Mouse (Mus musculus) duodenum, adult 2 months (tissue): Measurements from ENCODE around the gene Abl1. TPM values are rescaled to one million over a fixed set of nuclear protein-coding genes. Genes with fewer than 3 reads are reported as not detected.

Experiments
- polyA plus RNA-seq: library from polyadenylated mRNA; depleted of rRNA; stranded (reverse); fragments of >200 nt; gene quantifications from 2 replicates; pipeline ENCODE4 v1.2.3, GENCODE M21; 2012; ENCODE audit warnings: low replicate concordance; rRNA removed

Gene Abl1
- polyA plus RNA-seq = 39.1 and 39.6 TPM in 2 replicates

GRCm38 (mm10) chr2:31688074-31688925 lies at the start of gene Abl1:
Gene Abl1, plus strand, starts transcription at chr2:31688376.

DNA sequence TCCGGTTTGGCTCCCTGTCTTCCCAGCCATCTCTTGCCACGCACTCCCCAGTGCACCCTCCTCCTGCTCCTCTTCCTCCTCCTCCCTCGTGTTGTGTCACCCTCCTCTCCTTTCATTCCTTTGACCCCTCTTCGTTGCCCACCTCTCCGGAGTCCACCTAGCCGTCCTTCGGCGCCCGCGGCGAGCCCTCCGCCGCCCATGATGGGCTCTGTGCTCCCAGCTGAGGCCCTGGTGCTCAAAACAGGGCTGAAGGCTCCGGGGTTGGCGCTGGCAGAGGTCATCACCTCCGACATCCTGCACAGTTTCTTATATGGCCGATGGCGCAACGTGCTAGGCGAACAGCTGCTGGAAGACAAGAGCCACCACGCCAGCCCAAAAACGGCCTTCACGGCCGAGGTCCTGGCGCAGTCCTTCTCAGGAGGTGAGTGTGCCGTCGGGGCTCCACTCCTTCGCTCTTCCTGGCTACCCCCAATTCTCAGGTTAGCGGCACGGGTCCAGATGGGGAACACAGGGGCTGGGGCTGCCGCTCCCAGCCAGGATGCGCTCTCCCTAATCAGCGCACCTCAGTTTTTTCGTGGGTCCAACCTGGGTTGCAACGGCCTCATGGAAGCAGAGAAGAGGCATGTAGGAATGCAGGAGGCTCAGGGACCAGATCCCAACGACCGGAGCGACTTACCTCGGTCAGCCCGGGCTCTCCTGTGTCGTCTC lies 48.1 kb upstream of the Abl1 start, which contains the start of gene Prdm12:
Gene Prdm12 (plus strand): TSS at position 137 of the 708 bp plus-strand sequence.

DNA sequence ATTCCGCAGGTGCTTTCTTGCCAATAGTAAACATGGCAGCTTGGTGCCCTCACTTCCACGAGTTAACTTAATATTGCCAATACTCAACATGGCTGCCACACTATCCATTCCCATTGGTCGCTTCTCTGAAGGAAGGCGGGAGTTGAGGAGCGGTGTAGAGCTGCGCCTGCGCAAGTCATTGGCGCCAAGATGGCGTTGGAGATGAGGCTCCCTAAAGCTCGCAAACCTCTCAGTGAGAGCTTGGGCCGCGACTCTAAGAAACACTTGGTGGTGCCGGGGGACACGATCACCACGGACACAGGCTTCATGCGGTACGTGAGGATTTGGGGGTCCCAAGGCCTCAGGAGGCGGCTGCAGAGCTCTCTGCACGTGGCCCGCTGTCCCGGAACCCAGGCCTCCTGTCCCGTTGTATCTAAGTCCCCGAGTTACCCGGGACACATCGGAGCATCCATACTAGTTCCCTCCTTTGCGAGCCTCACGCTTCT lies 17.6 kb upstream of the Abl1 start, which contains the start of gene Exosc2:
Gene Exosc2 (plus strand): TSS at position 165 of the 485 bp plus-strand sequence.

GRCm38 (mm10) chr2:31810444-31810843 lies 122.3 kb downstream of the Abl1 start, which contains the start of gene Qrfp:
Gene Qrfp, minus strand, starts transcription at chr2:31810580.

GRCm38 (mm10) chr2:31845896-31846691 lies 157.9 kb downstream of the Abl1 start, which contains the start of gene Fibcd1:
Gene Fibcd1, minus strand, starts transcription at chr2:31846005.

Other genes with a start within 250 kb of the Abl1 start
- 3.6 and 4.8 TPM in 2 replicates for gene Ass1, start 218.2 kb upstream of the Abl1 start, polyA plus RNA-seq
- 21.1 and 29.8 TPM in 2 replicates for gene Fubp3, start 115.7 kb upstream of the Abl1 start, polyA plus RNA-seq
- gene Prdm12, start 48.3 kb upstream of the Abl1 start, polyA plus RNA-seq = not detected in 2 replicates
- gene Exosc2, start 17.7 kb upstream of the Abl1 start, polyA plus RNA-seq = 2.4 and 2.9 TPM in 2 replicates
- 0.07 and 0.17 TPM in 2 replicates for gene Qrfp, start 122.2 kb downstream of the Abl1 start, polyA plus RNA-seq
- gene Fibcd1, start 157.6 kb downstream of the Abl1 start, polyA plus RNA-seq = 0.36 and 0.63 TPM in 2 replicates
- 2.3 TPM in 2 replicates for gene Lamc3, start 198.9 kb downstream of the Abl1 start, polyA plus RNA-seq